Comparison of ENCODE assay signal across 34 mouse cellular contexts in genomic region chr13:95243026-95243425, GRCm38 (mm10). TPM values are rescaled to one million over a fixed set of nuclear protein-coding genes. Genes with fewer than 3 reads are reported as not detected.
"Had no signal": no experiment of that assay in that cellular context is flagged by ENCODE, and none has a peak within 500 bp of the region (broad histone marks: within the 10 kb centered on the region; RNA-seq: fewer than 3 reads in every experiment).

No protein-coding gene starts in this region.

- H3K4me3 ChIP-seq: heart, embryonic 10.5 days; heart, embryonic 12.5 days; heart, embryonic 13.5 days; heart, embryonic 15.5 days; hindbrain, embryonic 10.5 days; hindbrain, embryonic 12.5 days; hindbrain, embryonic 13.5 days; hindbrain, embryonic 15.5 days; kidney, embryonic 15.5 days; layer of hippocampus, adult 2 months; left cerebral cortex, adult 2 months had no signal

- DNase-seq: heart, postnatal 10 days; heart, postnatal 14 days; heart, postnatal 36 days; heart, postnatal 4 days; kidney, adult 11 months; kidney, adult 18-20 months; kidney, adult 2 months; kidney, adult 8-10 months; kidney, adult 9 months; kidney, postnatal 10 days; kidney, postnatal 14 days; kidney, postnatal 25 days; kidney, postnatal 36 days; kidney, postnatal 4 days; layer of hippocampus, adult 9-11 months; layer of hippocampus, postnatal 36 days had no signal

- H3K36me3 ChIP-seq: heart, embryonic 10.5 days; heart, embryonic 12.5 days; heart, embryonic 13.5 days; heart, embryonic 15.5 days; hindbrain, embryonic 10.5 days; hindbrain, embryonic 12.5 days; hindbrain, embryonic 13.5 days; hindbrain, embryonic 15.5 days; kidney, embryonic 15.5 days had no signal

- H3K4me1 ChIP-seq: heart, embryonic 10.5 days; heart, embryonic 12.5 days; heart, embryonic 13.5 days; heart, embryonic 15.5 days; hindbrain, embryonic 10.5 days; hindbrain, embryonic 12.5 days; hindbrain, embryonic 13.5 days; hindbrain, embryonic 15.5 days; kidney, embryonic 15.5 days had no signal

- H3K9ac ChIP-seq: heart, embryonic 12.5 days; heart, embryonic 13.5 days; heart, embryonic 15.5 days; hindbrain, embryonic 12.5 days; hindbrain, embryonic 13.5 days; hindbrain, embryonic 14.5 days; hindbrain, embryonic 15.5 days; kidney, embryonic 15.5 days had no signal

- H3K27ac ChIP-seq: heart, embryonic 10.5 days; heart, embryonic 13.5 days; heart, embryonic 15.5 days; hindbrain, embryonic 10.5 days; hindbrain, embryonic 12.5 days; hindbrain, embryonic 13.5 days; hindbrain, embryonic 14.5 days; hindbrain, embryonic 15.5 days; hindbrain, postnatal 0 days; kidney, embryonic 15.5 days; kidney, postnatal 0 days; layer of hippocampus, adult 2 months; left cerebral cortex, adult 2 months had no signal

- ATAC-seq: hindbrain, embryonic 16.5 days; hindbrain, postnatal 0 days; inflammation-experienced regulatory T-cells, adult 6 months had no signal

- H3K9me3 ChIP-seq: heart, embryonic 10.5 days; heart, embryonic 12.5 days; heart, embryonic 13.5 days; heart, embryonic 15.5 days; hindbrain, embryonic 10.5 days; hindbrain, embryonic 12.5 days; hindbrain, embryonic 13.5 days; hindbrain, embryonic 15.5 days had no signal

- H3K4me2 ChIP-seq: heart, embryonic 11.5 days; heart, embryonic 12.5 days; heart, embryonic 13.5 days; heart, embryonic 15.5 days; hindbrain, embryonic 12.5 days; hindbrain, embryonic 13.5 days; hindbrain, embryonic 14.5 days; hindbrain, embryonic 15.5 days; kidney, embryonic 15.5 days had no signal

- H3K27me3 ChIP-seq: hindbrain, embryonic 12.5 days; hindbrain, embryonic 15.5 days had no signal

RNA-seq across cellular contexts. Expression of gene Pde8b, which starts 7.1 kb away (rescaled TPM):
- total RNA-seq: hematopoietic stem cell, adult 5-6 weeks had no signal
